Mouse (Mus musculus): ENCODE data around the gene Ube2h.

Ube2h gene

GRCm38 (mm10) chr6:30204383-30205179 lies 99.8 kb downstream of the Ube2h start:
- no peak for DNase-seq (ENCODE audit: low read depth, low spot score)

GRCm38 (mm10) chr6:30196143-30196542 lies 108.2 kb downstream of the Ube2h start:
- DNase-seq (ENCODE audit: low read depth, low spot score), result peak; percentile 83

GRCm38 (mm10) chr6:30195656-30196055 lies 108.7 kb downstream of the Ube2h start:
- peak; percentile 47 for DNase-seq (ENCODE audit: low read depth, low spot score)

GRCm38 (mm10) chr6:30183624-30184023 lies 120.7 kb downstream of the Ube2h start:
- peak; percentile 70 for DNase-seq (ENCODE audit: low read depth, low spot score)

DNA sequence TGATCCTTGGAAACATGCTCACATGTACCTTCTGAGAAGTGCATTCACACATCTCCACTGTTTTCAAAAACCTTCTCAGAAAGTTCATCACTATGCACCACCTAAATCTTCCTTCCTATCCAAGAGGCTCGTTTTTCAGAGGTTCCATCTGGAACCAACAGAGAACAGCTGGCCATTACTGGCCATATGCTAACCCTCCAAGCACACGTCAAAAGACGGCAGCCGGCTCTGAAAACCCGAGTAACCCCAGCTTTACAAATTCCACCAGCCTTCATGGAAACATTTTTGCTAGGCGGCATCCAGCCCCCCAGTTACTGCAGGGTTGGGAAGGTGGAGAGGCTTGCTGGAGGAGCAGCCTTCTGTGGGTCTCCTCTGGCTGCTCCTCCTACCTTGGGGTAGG lies 122.3 kb downstream of the Ube2h start:
- no peak for DNase-seq (ENCODE audit: low read depth, low spot score)

DNA sequence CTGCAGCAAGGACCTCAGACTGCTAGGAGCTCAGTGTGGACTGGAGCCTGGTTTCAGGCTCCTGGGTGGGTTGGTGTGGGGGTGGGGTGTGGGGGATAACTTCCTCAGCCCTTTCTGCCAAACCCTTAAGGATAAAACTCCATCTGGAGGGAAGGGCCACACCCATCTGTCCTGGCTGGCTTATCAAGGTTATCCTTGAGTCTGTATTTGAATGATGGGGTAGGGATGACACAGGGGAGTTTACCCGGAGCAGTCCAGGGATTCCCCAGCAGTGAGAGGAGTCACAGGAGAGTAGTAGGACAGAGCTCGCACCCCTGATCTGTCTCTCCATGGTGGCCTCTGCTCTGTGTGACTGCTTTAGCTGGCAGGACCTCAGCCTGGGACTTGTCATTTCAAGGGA lies 124.0 kb downstream of the Ube2h start:
- DNase-seq (ENCODE audit: low read depth, low spot score), result peak; percentile 70

DNA sequence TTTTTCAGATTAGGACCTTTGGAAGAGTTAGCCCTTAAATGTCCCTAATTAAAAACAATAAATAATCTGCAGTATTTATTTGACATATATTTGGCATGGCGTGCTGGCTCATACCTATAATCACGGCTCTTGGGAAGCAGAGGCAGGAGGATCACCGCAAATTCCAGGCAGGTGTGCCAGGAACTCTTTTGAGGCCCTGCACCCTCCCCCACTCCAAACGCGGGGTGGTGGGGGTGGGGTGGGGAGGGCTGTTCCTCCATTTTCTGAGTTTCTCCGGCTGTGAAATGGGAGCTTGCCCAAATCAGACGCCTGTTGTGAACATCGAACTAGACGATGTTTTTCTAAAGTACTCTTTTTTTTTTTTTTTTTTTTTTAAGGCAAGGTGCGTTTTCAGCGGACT lies 125.3 kb downstream of the Ube2h start:
- peak; percentile 55 for DNase-seq (ENCODE audit: low read depth, low spot score)

DNA sequence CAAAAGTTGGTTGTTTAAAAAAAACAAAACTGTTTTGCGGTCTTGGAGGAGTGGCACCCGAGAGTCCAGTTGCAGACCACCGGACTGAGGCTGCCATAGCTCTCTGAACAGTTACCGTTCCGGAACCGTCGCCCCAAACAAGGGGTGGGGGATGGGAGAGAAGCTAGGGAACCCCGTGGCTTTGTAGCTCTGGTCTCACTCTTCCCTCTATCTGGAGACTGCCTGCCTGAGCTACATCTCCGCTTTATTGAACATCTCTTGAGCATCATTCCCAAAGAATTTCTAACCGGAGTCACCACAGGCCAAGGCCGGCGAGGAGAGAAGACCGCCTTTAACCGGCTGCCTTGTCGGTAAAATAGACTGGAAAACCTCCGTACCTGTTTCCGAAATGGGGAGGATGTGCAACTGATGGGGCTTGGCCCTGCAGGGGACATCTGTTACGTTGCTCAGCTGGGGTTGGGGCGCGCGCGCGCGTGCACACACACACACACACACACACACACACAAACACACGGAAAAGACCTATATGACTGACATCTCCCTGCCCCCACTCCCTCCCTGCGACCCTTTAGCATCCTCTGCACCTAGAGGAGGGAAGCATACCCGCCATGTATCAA lies 126.2 kb downstream of the Ube2h start:
- peak; percentile 39 for DNase-seq (ENCODE audit: low read depth, low spot score)

- peak; percentile 78 for DNase-seq (ENCODE audit: low read depth, low spot score)
These were observed 127.0 kb downstream of the Ube2h start for GRCm38 (mm10) chr6:30177305-30177704.

DNA sequence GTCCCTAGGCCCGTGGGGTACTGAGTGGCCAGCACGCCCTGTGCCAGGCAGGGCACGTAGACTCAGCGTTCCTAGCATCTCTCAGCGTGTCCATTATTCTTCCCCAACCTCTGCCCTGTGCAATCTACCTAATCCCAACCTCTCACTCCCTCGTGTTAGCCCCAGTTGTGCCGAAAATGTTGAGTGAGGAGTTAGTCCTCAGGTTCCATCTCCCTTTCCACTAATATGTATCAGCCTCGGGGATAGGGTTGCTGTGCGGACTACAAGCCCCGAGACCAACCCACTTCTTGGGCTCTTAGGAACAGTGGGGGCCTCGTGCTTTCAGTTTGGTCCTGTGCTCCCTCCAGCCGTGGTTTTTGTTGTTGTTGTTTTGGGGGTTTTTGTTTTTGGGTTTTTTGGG lies 127.8 kb downstream of the Ube2h start:
- no peak for DNase-seq (ENCODE audit: low read depth, low spot score)

DNA sequence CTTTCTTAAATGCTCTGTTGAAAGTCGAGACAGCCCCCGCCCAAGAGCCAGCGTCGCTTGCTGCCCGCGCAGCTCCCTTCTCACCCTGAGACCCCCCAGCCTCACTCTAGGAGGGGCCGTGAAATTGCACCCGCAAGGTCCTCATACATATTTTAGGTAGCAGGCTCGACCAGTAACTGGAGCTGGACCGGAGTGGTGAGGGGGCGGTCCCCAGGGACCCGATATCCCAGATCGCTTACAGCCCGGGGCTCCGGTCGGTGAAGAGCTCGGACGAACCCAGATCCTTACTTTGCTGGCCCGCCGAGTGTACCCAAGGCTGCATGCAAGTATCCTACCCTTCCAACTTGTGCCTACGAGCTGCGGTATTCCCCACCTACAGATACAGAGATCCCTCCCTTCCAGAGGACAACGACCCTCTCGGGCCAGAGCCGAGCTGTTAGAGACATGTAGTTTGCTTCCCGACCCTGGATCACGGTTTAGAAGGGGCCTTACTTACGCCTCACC lies 128.4 kb downstream of the Ube2h start:
- DNase-seq (ENCODE audit: low read depth, low spot score), result peak; percentile 40

GRCm38 (mm10) chr6:30175225-30175917 lies 129.0 kb downstream of the Ube2h start:
- DNase-seq (ENCODE audit: low read depth, low spot score), result peak; percentile 71

DNA sequence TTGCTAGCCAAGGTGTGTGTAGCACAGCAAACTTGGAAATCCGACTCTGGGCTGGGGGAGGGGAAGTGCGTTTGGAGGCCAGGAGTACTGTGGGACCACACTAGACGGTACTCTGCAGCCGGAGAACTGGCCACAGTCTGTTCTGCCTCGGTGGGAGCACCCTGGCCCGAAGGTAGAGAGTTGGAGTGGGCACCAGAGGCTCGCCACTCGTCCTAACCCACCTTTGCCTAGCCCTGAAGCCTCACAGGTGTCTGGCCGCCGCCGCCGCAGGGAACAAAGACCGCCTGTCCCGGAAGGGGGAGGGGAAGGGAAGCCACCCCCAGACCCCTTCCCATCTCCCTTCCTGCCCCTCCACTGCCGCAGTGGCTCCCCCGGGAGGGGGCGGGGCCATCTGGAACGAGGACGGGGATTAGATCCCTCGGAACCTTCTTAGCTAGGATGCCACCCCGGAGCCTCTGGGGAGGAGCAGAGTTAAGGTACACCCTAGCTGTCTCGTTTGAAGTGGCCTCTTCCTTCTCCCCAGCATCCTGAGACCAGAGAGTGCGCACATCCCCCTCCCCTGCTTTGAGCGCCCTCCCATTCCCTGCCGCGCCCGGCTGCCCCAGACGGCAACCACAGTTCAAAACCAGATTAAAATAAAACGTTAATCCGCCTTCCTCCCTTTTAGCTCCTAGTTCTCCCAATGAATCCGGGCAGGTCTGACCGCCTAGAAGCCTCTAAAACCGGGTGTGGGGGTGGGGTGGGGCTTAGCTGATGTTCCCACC lies 129.7 kb downstream of the Ube2h start:
- peak; percentile 88 for DNase-seq (ENCODE audit: low read depth, low spot score)

- peak; percentile 95 for DNase-seq (ENCODE audit: low read depth, low spot score)
These were observed 130.5 kb downstream of the Ube2h start for GRCm38 (mm10) chr6:30173551-30174460.

DNA sequence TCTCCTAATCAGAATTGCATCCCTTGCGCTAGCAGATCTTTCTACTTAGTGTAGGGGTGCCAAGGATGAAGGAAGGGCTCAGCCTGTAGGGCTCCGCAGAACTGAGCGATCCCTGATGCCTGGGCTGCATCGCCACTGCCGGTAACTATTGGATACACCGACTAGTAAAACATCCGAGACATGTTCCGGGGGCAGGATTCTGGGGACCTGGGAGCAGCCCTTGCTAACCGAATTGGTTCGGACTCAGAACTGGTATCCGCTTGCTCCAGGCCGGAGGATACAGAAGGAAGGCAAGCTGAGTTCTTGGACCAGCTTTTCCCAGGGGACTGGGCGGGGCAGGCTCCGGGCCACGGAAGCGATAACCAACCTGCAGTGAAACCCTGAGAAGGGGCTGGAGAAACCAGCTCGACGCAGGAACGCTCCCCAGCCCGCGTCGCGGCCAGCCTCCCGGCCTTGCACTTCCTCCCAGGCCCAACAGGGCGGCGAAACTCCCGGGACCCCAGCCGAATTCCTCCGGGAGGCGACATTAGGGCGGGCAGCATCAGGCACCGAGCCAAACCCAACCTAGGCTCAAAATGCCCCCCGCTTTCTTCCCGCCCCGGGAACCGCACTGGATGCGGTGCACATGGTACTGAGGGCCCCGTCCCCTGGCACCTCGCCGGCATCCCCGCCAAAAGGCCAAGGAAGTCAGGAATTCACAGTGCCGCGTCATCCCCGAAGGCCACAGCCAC lies 131.4 kb downstream of the Ube2h start:
- DNase-seq (ENCODE audit: low read depth, low spot score), result peak; percentile 90

DNA sequence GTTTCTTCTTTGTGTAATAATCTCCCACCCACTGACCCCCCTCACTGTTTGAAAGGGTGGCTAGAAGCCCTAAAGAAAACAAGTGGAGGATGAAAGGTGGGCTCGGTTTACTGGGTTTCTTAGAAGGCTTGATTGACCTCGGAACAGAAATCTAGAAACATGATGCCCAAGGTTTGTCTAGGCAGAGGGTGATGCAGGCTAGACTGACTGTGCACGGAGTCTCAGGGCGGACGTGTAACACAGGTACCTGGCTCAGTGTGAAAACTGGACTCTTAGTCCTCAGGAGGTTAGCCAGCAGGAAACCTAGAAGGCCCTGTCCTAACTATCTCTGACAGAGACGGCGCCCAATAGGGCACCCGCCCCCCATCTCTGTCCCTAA lies 131.9 kb downstream of the Ube2h start:
- DNase-seq (ENCODE audit: low read depth, low spot score), result no peak

DNA sequence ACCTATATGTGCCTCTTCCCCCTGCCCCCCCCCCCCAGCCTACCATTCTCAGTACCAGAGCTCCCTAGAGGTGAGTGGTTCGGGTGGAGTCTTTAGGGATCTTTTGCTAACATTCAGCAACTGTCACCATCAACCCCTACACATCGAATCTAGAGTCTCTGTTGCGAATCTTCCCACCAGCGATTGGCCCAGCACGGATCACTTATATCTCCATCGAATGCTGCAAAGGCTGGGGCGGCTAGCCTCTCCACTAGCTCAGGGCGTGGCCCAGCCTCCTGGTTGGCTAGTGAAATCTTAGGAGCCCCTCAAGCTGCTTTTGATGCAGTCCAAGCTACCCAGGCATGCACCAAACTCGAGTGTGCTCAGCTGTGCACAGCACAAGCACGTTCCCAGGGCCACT lies 132.4 kb downstream of the Ube2h start:
- DNase-seq (ENCODE audit: low read depth, low spot score), result no peak

GRCm38 (mm10) chr6:30171226-30171625 lies 133.1 kb downstream of the Ube2h start:
- DNase-seq (ENCODE audit: low read depth, low spot score), result peak; percentile 76

DNA sequence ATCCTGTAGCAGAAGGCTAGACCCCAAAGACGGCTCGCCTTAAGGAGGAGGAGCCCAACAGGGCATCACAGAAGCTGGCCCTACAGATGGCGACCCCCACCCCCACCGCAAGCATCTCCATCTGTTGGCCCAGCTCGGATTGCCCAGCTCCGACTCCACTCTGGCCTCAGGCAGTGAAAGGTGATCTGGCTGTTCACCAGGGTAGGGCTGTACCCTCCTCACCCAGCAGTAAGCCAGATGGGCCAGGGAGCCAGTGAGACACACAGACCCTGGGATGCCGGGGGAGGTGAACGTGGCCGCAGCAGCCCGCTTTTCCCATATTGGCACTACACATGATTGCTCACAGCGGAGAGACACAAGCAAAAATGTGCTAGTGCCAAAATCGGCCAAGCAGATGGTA lies 135.2 kb downstream of the Ube2h start:
- DNase-seq (ENCODE audit: low read depth, low spot score), result no peak

GRCm38 (mm10) chr6:30168275-30168674 lies 136.1 kb downstream of the Ube2h start:
- DNase-seq (ENCODE audit: low read depth, low spot score), result no peak

Measured in ZHBTc4 (cell line).